Mouse (Mus musculus): ENCODE results near the gene Mamdc2. TPM values are rescaled to one million over a fixed set of nuclear protein-coding genes. Genes with fewer than 3 reads are reported as not detected.

The Mamdc2 gene
- polyA plus RNA-seq, 1 experiment from 2014 or later, result 0.31 TPM

- Histone ChIP-seq H3K27me3 (no peaks in the 10 kb centered on the region), H3K36me3 (replicated peaks) (peaks cover 48% of the 10 kb centered on the region), H3K9me3 (replicated peaks) (no peaks in the 10 kb centered on the region), H3K4me3 (replicated peaks) (no peak overlapping the region), H3K4me2 (no peak overlapping the region), H3K4me1 (replicated peaks) (no peaks in the 10 kb centered on the region), H3K27ac (replicated peaks) (no peak overlapping the region), H3K9ac (no peak overlapping the region)
- 85% methylated on average over 9 of the region's 9 CpGs for WGBS (ENCODE audit: insufficient replicate concordance)
- ATAC-seq (ENCODE audit: insufficient read depth), result no peak
Observed at GRCm38 (mm10) chr19:23256771-23257170, 191.5 kb downstream of the Mamdc2 start.

Other genes starting within 250 kb of the Mamdc2 start
- gene Smc5, start 174.5 kb downstream of the Mamdc2 start, polyA plus RNA-seq (2015; fragmentation: Nextera tagmentation; extraction: Ambion mirVana), result 9.2 and 10.7 TPM in 2 replicates
- gene 1700028P14Rik, start 204.4 kb upstream of the Mamdc2 start, polyA plus RNA-seq (2015; fragmentation: Nextera tagmentation; extraction: Ambion mirVana), result not detected in 2 replicates
- 2.8 and 3.7 TPM in 2 replicates for gene Ptar1, start 239.0 kb upstream of the Mamdc2 start, polyA plus RNA-seq (2015; fragmentation: Nextera tagmentation; extraction: Ambion mirVana)